Mouse (Mus musculus) G1E-ER4 (cell line): ENCODE data around the gene Hist3h2ba. TPM values are rescaled to one million over a fixed set of nuclear protein-coding genes. Genes with fewer than 3 reads are reported as not detected.

Source experiments
- GATA1 ChIP-seq: IDR thresholded peaks from one replicate; pipeline ENCODE4 v1.8.0; 2012; ENCODE audit warnings: low read length, inconsistent platforms
- polyA plus RNA-seq: library from polyadenylated mRNA; stranded (reverse); fragments of >175 nt; gene quantifications from 2 replicates; pipeline ENCODE4 v1.2.3, GENCODE M21; 2012

Hist3h2ba gene
- polyA plus RNA-seq, 1 experiment = 0.11 TPM

GRCm38 (mm10) chr11:58955143-58955867, 6.6 kb downstream of the Hist3h2ba start:
- no peak for TF ChIP-seq GATA1

DNA sequence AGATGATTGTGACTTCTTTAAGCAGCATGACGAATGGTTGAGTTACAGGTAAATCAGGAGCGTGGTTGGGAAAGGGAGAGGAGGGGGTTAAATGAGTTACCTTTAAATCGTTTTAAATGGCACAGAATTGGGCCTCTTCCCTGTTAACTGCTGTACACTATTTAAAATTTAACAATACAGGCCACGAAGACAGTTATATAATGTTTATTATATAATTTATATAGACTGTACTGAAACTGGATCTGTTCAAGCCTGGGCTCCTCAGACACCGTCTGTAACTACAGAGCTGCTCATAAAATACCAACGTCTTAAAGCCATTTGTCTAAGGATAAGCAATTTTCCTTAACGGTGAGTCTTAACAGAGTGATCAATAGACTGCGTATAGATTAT, 7.1 kb downstream of the Hist3h2ba start:
- no peak for TF ChIP-seq GATA1

DNA sequence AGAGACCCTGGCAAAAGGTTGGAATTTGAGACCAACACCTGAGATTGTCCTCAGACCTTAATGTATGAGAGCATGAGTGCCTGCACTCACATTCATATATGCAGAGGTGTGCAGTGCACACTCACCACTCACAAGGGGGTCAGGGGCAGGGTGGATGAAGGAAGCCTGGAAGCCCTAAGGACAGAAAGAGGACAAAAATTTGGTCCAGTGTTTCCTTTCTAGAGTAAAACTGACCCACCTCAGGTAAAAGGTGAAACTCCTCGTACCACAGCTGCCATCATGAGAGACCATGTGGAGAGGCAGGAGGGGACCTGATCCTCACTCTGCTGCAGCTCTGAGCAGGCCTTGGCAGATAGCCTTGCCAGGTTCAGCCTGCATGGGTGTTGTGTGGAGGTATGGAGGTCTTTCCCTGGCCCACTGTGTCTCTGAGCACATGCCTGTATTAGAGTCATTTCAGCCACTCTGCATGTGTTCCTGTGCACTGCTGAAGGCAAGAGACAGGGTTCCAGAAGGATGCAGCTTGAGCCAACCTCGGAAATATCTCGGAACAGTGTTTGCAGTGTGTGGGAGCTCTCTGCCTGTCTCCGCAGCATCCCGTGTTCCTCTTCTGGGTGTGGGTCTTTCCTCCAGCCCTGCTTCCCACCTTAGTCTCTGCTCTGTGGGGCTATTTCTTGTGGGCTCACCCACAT, 8.7 kb downstream of the Hist3h2ba start:
- TF ChIP-seq GATA1 = no peak

- TF ChIP-seq GATA1 = no peak
Observed at GRCm38 (mm10) chr11:58958536-58958935, 9.8 kb downstream of the Hist3h2ba start.

DNA sequence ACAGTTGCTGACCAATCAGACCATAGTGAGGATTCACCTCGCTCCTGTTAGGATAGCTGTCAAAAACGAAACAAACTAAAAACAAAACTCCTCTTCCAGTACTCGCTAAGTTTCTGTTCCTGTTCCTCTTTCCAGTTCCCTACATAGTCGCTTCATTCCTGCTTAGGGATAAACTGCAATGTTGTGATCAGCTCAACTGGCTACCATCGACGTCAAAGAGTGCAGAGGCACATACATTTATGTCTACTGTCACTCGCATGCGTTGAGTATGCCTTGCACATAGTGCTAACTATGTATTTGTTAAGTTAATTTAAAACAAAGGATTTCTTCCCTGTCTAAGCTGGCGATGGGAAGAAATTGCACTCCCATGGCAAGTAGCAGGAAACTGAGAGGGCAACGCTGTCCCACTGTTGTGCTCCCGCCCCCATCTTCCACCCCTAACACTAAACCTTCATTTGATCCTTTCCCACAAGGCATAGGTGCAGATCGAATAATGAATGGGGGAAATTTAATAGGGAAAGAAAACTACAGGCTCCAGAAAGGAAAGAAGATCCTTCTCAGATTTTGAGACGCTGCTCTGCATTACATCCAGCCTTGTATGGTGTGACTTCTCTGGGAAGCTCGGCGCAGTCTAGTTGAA, 10.6 kb downstream of the Hist3h2ba start:
- TF ChIP-seq GATA1 = no peak

GRCm38 (mm10) chr11:58959921-58960465, 11.3 kb downstream of the Hist3h2ba start:
- no peak for TF ChIP-seq GATA1

DNA sequence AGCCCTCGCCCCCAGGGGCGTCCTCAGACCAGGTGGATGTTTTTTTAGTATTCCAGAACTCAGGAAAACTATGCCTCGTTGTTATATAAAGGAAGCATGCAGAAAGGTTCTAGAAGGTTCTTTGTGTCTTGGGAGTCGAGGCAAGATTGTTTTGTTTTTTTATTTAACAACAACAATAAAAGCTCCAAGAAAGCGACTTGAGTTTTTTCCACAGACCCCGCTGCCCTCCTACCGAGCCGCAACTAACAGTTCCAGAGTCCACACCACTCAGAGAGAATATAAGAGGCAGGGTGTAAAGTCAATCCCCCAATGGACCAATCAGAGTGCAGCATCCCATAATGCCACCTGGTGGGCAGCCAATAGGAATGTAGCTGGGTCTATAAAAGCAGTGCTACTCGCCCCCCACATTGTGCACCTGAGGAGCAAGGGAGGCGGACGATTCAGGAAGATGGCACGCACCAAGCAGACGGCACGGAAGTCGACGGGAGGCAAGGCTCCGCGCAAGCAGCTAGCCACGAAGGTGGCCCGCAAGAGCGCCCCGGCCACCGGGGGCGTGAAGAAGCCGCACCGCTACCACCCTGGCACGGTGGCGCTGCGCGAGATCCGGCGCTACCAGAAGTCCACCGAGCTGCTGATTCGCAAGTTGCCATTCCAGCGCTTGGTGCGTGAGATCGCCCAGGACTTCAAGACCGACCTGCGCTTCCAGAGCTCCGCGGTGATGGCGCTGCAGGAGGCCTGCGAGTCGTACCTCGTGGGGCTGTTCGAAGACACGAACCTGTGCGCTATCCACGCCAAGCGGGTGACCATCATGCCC, 12.9 kb downstream of the Hist3h2ba start:
- no peak for TF ChIP-seq GATA1

DNA sequence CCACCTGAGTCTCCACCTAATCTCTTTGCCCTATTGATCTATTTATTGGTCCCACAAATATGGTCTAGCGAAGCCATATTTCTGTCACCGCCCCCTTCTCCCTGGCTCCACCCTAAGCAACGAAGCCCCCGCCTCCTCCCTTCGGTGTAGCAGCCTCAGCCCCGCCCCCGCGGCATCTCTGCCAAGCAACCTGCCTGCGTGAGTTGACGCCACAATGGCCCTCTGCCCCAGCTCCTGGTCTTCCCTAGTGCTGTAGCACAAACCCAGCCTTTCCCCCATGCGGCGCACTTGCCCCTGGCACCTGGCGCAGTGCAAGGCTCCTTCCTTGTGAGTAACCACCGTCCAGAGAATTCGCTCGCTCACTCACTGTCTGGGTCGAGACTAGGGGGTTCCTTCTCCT, 14.8 kb downstream of the Hist3h2ba start:
- TF ChIP-seq GATA1 = no peak

DNA sequence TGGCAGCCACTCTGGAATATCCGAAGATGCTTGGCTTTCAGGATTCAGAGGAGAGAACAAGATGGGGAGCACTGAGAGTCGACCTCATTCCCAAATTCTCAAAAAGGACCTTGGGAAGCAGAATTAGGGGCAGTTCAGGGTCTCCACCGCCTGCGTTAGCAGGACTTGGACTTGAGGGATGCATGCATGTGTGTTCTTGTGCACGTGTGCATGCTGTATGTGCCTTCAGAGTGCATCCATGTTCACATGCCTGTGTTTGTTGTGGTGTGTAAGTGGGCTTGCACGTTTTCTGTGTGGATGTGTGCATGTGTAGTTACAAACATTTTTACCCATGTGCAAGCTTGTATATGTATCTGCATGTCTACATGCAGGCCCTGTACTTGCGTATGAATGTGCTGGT, 15.5 kb downstream of the Hist3h2ba start:
- TF ChIP-seq GATA1 = no peak

GRCm38 (mm10) chr11:58965001-58965760, 16.5 kb downstream of the Hist3h2ba start:
- no peak for TF ChIP-seq GATA1

DNA sequence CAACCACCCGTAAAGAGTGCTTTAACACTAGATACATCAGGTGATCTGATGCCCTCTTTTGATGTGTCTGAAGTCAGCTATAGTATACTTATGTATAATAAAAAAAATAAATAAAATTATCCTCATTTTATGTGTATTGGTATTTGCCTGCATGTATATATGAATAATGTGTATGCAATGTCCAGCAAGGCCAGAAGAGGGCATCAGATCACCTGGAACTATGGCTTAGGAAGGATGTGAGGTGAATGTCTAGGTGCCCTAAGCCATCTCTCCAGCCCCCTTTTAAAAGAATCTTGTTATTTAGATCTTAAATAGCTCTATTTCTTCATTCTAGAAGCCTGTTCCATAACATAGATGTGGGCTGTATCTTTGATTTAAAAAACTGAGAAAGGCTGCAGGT, 18.6 kb downstream of the Hist3h2ba start:
- no peak for TF ChIP-seq GATA1

GRCm38 (mm10) chr11:58968551-58968950, 19.8 kb downstream of the Hist3h2ba start:
- TF ChIP-seq GATA1 = no peak

GRCm38 (mm10) chr11:58969027-58969426, 20.3 kb downstream of the Hist3h2ba start:
- TF ChIP-seq GATA1 = no peak

- no peak for TF ChIP-seq GATA1
Observed at GRCm38 (mm10) chr11:58969659-58970058, 20.9 kb downstream of the Hist3h2ba start.
